Mouse (Mus musculus) CD4-positive helper T cell, adult 2 months (primary cell): ENCODE measurements around the gene Slc25a28.

ENCODE experiments used
- DNase-seq: peaks from one replicate; pipeline ENCODE4 v3.0.0-alpha.2; 2012; ENCODE audit warnings: low read depth, missing footprints, low spot score

Gene Slc25a28

DNA sequence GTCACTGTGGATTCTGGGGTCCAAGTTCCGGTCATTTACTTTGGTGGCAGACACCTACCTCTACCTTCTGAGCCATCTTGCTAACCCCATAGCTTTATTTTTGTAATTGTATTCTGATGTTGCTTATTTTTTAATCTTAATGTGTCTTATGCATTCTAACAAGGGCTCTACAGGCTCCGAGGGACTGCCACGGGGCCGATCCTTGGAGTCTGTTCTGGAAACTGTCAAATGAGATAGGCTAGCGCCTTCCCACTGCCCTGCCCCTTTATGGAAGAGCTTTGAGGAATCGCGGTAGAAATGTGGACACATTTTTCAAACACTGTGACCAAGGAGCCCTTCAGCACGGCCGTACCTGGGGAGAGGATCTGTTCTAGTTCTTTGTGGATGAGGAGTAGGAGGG, 31.8 kb downstream of the Slc25a28 start:
- no peak for DNase-seq

DNA sequence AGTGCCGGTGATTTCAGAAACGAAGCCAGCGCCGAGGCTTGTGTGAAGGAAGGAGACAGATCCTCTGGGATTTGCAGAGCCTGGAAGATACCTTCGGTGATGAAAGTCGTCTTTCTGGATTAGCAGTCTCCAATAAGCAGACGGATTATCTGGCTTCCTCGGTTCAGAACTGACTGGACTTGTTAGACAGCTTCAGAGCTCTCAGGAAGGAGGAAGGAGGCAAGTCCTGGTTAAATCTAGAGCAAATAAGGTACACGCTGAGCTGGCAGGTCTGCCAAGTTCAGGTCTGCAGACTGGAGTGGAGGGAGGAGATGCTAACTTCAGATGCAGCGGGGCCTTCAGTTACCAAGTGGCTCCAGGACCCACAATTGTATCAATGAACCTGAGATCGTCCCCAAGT, 32.8 kb downstream of the Slc25a28 start:
- DNase-seq, result no peak

DNA sequence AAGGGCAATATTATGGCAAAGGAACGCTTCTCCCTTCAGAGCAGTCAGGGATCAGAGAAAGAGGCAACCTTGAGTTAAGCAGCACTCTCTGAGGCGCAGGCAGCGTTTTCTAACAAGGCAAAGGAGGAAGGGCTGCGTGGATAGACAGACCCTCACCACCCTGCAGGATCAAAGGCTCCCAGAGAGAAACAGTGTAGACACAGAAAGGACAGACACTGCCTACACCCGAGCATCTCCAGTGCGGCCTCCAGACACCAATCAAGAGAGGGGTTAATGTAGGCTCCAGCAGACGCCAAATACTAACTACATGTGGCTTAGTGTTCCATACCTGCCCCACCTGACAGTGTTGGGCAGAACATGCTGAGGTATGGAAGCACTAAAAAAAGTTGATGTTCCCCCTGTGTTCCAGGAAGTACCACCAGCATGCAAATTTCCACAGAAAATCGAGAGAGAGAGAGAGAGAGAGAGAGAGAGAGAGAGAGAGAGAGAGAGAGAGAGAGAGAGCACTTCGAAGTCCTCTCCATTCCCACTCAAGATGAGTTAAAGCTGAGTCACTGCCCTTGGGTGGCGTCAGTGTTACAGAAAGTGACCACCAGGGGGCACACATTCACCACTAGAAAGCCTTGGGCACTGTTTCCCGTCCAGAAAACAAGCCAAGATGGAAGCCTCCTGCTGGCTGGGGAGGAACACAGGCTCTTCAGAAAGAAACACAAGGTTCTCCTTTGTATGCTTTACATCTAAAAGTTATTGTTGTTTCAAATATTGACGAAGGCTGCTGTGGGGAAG, 44.0 kb downstream of the Slc25a28 start:
- peak; percentile 78 for DNase-seq

DNA sequence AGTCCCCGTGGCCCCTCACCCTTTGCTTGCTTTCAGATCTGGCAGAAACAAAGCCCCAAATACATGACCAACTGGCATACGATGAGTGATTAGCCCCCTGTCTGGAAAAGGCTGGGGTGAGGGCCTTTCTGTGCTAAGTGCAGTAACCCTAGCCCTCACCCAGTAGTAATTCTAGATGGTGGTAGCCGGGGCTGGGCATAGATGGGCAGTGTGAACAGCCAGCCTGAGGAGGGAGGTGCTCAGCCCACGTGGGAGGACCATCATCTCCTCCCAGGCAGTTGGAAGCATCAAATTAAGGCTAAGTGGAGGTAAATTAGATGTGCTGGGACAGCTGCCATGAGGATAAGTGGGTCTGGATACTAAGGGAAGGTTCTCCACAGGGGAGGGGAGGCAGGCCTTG, 45.6 kb downstream of the Slc25a28 start:
- DNase-seq, result no peak

DNA sequence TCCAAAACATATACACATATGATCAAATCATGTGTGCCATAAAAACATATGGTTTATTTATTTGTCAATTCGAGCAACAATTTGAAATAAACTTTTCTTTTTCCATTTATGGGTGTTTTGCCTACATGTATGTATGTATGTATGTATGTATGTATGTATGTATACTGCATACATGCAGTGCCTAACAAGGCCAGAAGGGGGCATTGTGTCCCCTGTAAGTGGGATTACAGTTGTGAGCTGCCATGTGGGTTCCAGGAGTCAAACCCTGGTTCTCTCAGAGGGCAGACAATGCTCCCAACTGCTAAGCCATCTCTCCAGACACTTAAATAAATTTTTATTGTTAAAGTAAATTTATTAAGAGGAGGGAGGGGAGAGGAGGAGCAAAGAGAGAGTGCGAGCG, 47.3 kb downstream of the Slc25a28 start:
- DNase-seq, result no peak

DNA sequence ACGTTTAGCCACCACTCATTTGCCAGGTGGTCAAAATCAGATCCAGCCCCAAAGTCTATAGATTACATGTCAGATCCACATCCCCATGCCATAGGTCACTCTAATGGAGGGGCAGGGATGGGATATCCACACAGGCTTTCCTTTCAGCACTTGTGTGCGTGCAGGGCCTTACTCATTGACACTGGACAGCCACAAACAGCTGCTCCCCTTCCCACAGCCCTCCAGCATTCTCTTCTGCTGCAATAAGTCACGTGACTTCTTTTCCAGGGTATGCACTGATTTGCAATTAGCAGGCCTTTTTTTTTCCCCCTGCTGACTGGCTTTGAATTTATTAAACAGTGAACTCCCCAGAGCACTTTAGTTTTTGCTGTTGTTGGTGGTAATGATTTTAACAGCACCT, 48.5 kb downstream of the Slc25a28 start:
- DNase-seq, result no peak

DNA sequence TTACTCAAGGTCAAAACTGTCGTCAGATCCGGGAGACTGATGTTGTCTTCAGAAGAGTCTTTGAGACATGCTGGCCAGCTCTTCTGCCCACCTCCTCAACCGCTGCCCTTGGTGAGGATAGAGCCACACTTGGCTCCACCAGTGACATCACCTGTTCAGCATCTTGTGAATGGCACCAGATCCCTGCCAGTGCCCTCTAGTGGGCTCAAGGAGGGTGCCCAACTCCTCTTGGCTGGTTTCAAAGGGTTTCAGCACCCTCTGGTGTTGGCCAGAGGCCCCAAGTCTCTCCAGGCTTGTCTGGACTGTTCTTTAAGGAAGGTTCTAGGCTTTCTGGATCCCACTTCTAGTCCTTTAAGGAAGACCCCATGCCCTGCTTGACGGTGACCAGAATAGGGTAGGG, 50.8 kb downstream of the Slc25a28 start:
- DNase-seq, result peak; percentile 62

DNA sequence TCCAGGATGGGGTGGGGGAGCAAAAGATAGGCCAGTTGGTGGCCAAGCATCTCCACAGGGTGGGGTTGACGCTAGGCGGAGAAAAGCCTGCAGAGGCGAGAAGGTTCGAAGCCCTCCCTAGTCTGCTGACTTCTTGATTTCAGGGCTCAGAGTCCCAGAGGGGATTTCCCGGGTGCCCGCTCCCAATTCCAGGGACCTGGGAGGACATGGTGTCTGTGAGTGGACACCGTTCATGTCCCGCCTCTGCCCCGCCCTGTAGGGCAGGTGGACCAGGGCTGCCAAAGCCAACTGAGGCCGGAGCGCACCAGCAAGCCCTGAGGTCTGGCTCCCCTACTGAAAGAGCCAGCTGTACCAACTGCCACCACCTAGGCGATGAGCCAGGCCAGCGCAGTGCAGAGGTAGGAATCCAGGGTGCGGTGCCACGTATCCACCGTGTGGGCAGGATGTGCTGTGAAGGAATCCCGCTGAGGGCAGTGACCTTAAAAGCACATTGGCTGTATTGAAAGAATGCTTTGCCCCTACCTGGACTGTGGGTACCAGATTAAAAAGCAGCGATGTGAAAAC, 54.7 kb downstream of the Slc25a28 start:
- no peak for DNase-seq

DNA sequence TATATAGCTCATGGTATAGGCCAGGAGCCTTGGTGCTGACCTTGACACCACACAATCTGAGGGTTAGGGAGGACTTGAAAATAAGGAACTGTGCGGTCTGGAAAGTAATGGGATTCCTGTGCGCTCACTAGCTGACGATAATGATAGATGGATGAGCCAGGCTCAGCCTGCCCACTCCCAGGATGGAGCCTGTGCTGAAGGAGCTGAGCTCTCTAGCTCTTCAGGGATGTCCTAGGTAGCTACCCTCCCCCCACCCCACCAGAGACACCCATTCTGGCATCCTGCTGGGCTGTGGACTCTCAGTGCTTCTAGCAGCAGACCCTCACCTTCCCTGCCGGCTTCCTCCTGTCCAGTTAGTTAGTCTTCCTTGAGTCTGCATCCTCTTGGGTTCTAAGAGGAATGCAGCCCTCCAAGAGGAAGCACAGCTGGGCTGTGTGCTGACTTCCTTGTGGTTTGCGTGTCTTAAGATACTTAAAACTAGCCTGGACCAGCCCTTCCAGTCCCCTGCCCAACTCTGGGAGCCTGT, 56.1 kb downstream of the Slc25a28 start:
- DNase-seq, result no peak

DNA sequence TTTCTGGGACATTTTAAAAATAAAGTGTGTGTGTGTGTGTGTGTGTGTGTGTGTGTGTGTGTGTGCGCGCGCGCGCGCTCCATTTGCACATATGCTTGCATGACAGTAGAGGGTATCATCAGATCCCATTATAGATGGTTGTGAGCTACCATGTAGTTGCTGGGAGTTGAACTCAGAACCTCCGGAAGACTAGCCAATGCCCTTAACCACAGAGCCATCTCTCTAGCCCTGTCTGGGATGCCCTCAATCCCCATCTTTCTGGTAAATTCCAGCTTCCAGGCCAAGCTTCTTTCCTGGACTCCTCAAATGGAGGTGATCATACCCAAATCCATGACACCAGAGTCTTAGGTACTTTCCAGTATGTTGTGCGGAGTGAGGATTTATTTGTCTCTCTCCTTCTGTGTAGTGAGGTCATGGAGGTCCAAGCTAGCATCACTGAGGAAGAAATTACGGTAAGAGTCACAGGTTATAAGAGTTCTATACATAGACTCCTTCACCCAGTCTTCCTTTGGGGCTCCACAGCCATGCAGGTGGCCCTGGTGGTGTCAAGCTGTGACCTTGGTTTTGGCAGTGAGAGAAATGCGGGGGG, 56.8 kb downstream of the Slc25a28 start:
- DNase-seq, result no peak

DNA sequence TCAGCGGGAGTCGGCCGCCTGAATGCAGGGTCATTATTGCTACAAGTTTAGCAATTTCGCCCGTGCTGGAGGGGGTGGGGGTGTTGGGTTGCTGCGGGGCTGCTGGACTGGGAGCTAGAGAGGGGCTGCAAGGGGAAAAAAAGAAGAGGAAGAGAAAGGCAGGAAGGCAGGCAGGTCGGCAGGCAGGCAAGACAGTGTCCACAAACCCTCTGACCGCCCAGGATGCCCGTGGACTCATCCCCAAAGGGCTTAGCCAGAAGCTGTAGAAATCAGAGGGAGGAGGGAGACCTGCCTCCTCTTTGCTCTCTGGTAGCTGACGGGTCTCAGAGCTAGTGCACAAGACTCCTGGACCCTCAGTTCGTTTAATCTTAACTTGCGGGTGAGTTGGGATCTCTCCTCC, 57.8 kb downstream of the Slc25a28 start:
- no peak for DNase-seq

DNA sequence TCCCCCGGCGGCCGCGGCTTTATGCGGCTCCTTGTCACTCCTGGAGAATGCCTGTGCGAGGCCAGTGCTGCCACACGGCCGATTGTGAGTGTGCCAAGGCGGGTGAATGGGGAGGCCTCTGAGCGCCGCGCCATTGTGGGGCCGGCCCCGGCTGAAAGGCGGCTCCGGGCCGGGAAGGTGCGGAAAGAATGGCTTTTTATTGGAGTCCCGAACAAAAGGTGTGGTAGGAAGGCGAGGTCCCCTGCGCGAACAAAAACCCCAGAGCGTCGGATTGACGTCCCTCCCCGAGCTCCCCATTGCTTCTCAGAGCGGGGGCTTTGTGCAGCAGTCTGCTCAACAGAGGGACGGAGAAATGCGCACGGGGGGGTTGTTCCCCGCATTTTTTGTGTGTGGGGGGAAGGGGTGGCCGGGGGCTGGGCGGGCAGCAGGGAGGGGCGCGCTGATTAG, 58.2 kb downstream of the Slc25a28 start:
- DNase-seq, result no peak

DNA sequence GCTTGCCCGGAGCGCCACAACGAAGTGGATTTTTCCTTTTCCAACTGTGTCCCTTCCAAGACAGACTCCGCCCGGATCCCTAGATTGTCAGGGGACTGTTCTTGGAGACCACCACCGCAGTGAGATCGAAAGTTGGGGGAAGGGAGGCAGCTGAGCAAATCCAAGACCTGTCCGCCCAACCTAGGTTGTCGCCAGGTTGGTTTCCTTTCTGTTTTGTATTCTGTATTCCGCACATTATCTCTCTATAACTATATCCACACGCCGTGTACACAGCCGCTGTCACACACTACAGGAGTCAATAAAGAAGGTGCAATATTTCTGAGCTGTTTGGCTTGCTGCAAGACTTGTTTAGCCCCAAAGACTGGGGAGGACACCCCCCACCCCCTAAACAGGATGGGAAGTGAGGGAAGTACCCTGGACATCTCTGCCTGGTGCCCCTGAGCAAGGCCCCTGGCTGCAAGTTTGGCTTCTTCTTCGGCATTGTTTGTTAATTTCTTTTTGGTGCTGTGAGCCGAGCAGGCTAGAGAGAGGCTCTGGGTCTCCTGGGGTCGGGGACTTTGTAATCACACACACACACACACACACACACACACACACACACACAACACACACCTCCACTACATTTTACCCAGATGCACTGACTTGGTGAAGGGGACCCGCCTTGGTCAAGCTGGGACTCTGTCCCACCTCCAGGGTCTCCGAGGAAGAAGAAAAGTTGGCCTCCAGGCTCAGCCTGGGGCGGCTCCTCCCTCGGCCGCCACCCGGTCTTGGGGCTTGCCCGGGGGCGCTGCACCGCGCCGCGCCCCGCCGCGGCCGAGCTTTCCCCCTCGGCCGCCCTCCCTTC, 58.9 kb downstream of the Slc25a28 start:
- DNase-seq, result no peak

DNA sequence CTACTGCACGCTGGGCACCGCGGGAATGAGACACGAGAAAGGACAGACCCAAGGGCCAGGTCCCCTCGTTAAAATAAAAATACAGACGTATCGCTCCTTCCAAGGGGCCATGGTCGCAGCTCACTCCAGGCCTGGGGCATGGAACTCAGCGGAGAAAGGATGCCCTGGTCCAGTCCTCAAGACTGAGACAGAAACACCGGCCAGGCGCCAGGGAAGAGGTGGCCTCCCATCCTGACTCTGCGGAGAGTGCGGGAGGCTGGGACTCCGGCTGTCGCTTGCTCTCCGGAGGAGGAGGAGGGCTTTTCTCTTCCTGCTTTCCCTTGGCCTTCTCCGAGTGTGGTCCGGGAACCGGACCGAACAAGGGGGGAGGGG, 59.6 kb downstream of the Slc25a28 start:
- DNase-seq, result no peak

DNA sequence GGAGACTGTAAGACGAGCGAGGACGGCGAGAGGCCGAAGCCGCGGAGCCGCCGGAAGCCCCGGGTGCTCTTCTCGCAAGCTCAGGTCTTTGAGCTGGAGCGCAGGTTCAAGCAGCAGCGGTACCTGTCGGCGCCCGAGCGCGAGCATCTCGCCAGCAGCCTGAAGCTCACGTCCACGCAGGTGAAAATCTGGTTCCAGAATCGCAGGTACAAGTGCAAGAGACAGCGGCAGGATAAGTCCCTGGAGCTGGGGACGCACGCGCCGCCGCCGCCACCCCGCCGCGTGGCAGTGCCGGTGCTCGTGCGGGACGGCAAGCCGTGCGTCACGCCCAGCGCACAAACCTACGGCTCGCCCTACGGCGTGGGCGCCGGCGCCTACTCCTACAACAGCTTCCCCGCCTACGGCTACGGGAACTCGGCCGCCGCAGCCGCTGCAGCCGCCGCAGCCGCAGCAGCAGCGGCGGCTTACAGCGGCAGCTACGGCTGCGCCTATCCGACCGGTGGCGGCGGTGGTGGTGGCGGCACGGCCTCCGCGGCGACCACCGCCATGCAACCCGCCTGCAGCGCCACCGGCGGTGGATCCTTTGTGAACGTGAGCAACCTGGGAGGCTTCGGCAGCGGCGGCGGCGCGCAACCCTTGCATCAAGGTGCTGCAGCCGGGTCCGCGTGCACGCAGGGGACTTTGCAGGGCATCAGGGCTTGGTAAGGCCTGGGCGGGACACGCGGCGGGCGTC, 60.2 kb downstream of the Slc25a28 start:
- peak; percentile 54 for DNase-seq
